Mouse (Mus musculus): ENCODE measurements around the gene Akap6. TPM values are rescaled to one million over a fixed set of nuclear protein-coding genes. Genes with fewer than 3 reads are reported as not detected.

Gene Akap6
- polyA plus RNA-seq, 1 experiment from 2014 or later: 23.6 TPM

- H3K36me3 ChIP-seq (ENCODE audit: control insufficient read depth, insufficient read depth, low read length): peaks cover 1% of the 10 kb centered on the region
- WGBS: 89% methylated on average over 7 of the region's 7 CpGs
- ATAC-seq: no peak
- H3K4me2 ChIP-seq (ENCODE audit: low read length): no peak overlapping the region
- no peaks in the 10 kb centered on the region for H3K27me3 ChIP-seq (ENCODE audit: control insufficient read depth, insufficient read depth, low read depth, low read length)
- H3K9ac ChIP-seq (ENCODE audit: low read depth, low read length): no peak overlapping the region
- peaks cover 2% of the 10 kb centered on the region; the same call in 1 of the 2 replicates for H3K4me1 ChIP-seq (ENCODE audit: control insufficient read depth, insufficient read depth, low read length)
- no peak overlapping the region for H3K4me3 ChIP-seq (ENCODE audit: low read depth, low read length)
- no peak overlapping the region for H3K27ac ChIP-seq (ENCODE audit: low read length)
- no peaks in the 10 kb centered on the region for H3K9me3 ChIP-seq (replicated peaks; ENCODE audit: control insufficient read depth, low read length, poor library complexity, severe bottlenecking)
These were observed 193.3 kb downstream of the Akap6 start for GRCm38 (mm10) chr12:52892519-52892918.

GRCm38 (mm10) chr12:52893656-52894405 lies 194.6 kb downstream of the Akap6 start:
- H3K9me3 ChIP-seq (replicated peaks; ENCODE audit: control insufficient read depth, low read length, poor library complexity, severe bottlenecking): no peaks in the 10 kb centered on the region
- H3K4me2 ChIP-seq (ENCODE audit: low read length): no peak overlapping the region
- no peaks in the 10 kb centered on the region for H3K27me3 ChIP-seq (ENCODE audit: control insufficient read depth, insufficient read depth, low read depth, low read length)
- no peak overlapping the region for H3K27ac ChIP-seq (ENCODE audit: low read length)
- H3K4me1 ChIP-seq (ENCODE audit: control insufficient read depth, insufficient read depth, low read length): peaks cover 2% of the 10 kb centered on the region; the same call in 1 of the 2 replicates
- ATAC-seq: no peak
- H3K9ac ChIP-seq (ENCODE audit: low read depth, low read length): no peak overlapping the region
- no peak overlapping the region for H3K4me3 ChIP-seq (ENCODE audit: low read depth, low read length)
- H3K36me3 ChIP-seq (ENCODE audit: control insufficient read depth, insufficient read depth, low read length): no peaks in the 10 kb centered on the region
- WGBS: 83% methylated on average over 11 of the region's 11 CpGs

GRCm38 (mm10) chr12:52895672-52896460 lies 196.7 kb downstream of the Akap6 start:
- H3K27ac ChIP-seq (ENCODE audit: low read length): no peak overlapping the region
- no peaks in the 10 kb centered on the region for H3K9me3 ChIP-seq (replicated peaks; ENCODE audit: control insufficient read depth, low read length, poor library complexity, severe bottlenecking)
- H3K4me3 ChIP-seq (ENCODE audit: low read depth, low read length): no peak overlapping the region
- H3K36me3 ChIP-seq (ENCODE audit: control insufficient read depth, insufficient read depth, low read length): no peaks in the 10 kb centered on the region
- H3K4me1 ChIP-seq (ENCODE audit: control insufficient read depth, insufficient read depth, low read length): peaks cover 2% of the 10 kb centered on the region; the same call in 1 of the 2 replicates
- no peaks in the 10 kb centered on the region for H3K27me3 ChIP-seq (ENCODE audit: control insufficient read depth, insufficient read depth, low read depth, low read length)
- H3K4me2 ChIP-seq (ENCODE audit: low read length): no peak overlapping the region
- 31% methylated on average over 6 of the region's 6 CpGs for WGBS
- H3K9ac ChIP-seq (ENCODE audit: low read depth, low read length): no peak overlapping the region
- peak; percentile 70; the same call in 1 of the 2 replicates for ATAC-seq

DNA sequence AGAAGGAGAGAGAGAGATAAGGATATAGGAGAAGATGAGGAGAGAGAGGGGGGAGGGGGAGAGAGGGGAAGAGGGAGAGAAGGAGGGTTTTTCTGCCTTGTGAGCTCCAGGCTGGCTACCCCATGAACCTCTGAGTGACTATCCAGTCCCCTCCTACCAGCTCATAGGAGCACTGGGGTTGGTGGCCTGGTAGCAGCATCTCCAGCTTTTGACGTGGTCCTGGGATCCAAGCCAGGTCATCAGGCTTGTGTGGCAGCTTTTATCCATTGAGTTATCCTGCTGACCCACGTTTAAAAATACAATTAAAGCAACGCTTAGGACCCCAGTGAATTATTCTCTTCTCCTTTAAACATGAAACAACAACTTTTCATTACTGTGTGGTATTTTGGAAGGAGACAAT lies 197.6 kb downstream of the Akap6 start:
- no peak overlapping the region for H3K9ac ChIP-seq (ENCODE audit: low read depth, low read length)
- H3K4me3 ChIP-seq (ENCODE audit: low read depth, low read length): no peak overlapping the region
- H3K27me3 ChIP-seq (ENCODE audit: control insufficient read depth, insufficient read depth, low read depth, low read length): no peaks in the 10 kb centered on the region
- peaks cover 2% of the 10 kb centered on the region; the same call in 1 of the 2 replicates for H3K4me1 ChIP-seq (ENCODE audit: control insufficient read depth, insufficient read depth, low read length)
- no peak overlapping the region for H3K4me2 ChIP-seq (ENCODE audit: low read length)
- H3K27ac ChIP-seq (ENCODE audit: low read length): no peak overlapping the region
- no peaks in the 10 kb centered on the region for H3K36me3 ChIP-seq (ENCODE audit: control insufficient read depth, insufficient read depth, low read length)
- no peak for ATAC-seq
- WGBS: 53% methylated on average over 3 of the region's 3 CpGs
- H3K9me3 ChIP-seq (replicated peaks; ENCODE audit: control insufficient read depth, low read length, poor library complexity, severe bottlenecking): no peaks in the 10 kb centered on the region

DNA sequence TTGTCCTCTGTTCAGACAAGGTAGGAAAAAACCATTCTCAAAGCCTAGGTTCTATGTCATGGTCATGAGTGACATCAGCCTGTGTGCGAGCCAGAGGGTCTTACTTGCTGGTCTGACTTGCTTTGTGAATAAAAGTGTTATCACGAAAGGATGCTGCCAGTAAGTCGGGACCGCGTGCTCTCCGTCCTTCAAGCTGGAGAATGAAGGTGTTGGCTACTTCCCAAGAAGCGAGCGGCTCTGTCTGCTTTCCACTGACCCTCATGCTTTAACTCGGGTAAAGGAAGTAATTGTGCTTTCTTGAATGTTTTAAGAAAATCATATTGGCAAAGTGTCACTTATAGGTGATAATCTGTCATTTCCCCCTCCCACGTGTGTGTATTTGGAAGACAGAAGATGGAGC lies 198.9 kb downstream of the Akap6 start:
- Histone ChIP-seq H3K27ac (ENCODE audit: low read length) (no peak overlapping the region), H3K27me3 (ENCODE audit: control insufficient read depth, insufficient read depth, low read depth, low read length) (no peaks in the 10 kb centered on the region), H3K4me1 (ENCODE audit: control insufficient read depth, insufficient read depth, low read length) (peaks cover 2% of the 10 kb centered on the region; the same call in 1 of the 2 replicates), H3K4me2 (ENCODE audit: low read length) (no peak overlapping the region), H3K4me3 (ENCODE audit: low read depth, low read length) (no peak overlapping the region), H3K9me3 (replicated peaks; ENCODE audit: control insufficient read depth, low read length, poor library complexity, severe bottlenecking) (no peaks in the 10 kb centered on the region), H3K36me3 (ENCODE audit: control insufficient read depth, insufficient read depth, low read length) (no peaks in the 10 kb centered on the region), H3K9ac (ENCODE audit: low read depth, low read length) (no peak overlapping the region)
- WGBS: 82% methylated on average over 10 of the region's 10 CpGs
- ATAC-seq: no peak

DNA sequence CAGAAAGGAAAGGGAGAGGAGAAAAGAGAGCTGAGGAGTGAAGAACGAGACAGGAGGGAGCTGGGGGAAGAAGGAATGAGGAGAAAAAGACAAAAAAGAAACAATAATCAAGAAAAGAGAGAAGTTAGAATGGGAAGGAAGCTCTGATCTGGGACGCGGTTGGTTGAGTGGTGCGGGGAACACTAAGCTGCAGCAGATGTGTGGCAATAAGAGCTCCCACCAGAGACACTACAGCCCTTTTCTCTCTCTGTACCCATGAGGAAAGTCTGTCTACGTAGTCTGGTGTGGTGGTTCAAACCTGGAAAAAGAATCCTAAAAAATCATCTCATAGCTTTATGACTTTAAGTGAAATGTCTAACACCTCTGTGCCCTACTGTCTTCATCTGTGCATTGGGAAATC lies 204.9 kb downstream of the Akap6 start:
- Histone ChIP-seq H3K9me3 (replicated peaks; ENCODE audit: control insufficient read depth, low read length, poor library complexity, severe bottlenecking) (no peaks in the 10 kb centered on the region), H3K36me3 (ENCODE audit: control insufficient read depth, insufficient read depth, low read length) (no peaks in the 10 kb centered on the region), H3K4me3 (ENCODE audit: low read depth, low read length) (no peak overlapping the region), H3K4me1 (ENCODE audit: control insufficient read depth, insufficient read depth, low read length) (peaks cover 4% of the 10 kb centered on the region; the same call in 1 of the 2 replicates), H3K4me2 (ENCODE audit: low read length) (no peak overlapping the region), H3K27me3 (ENCODE audit: control insufficient read depth, insufficient read depth, low read depth, low read length) (no peaks in the 10 kb centered on the region), H3K9ac (ENCODE audit: low read depth, low read length) (no peak overlapping the region), H3K27ac (ENCODE audit: low read length) (no peak overlapping the region)
- 77% methylated on average over 5 of the region's 5 CpGs for WGBS
- no peak for ATAC-seq

DNA sequence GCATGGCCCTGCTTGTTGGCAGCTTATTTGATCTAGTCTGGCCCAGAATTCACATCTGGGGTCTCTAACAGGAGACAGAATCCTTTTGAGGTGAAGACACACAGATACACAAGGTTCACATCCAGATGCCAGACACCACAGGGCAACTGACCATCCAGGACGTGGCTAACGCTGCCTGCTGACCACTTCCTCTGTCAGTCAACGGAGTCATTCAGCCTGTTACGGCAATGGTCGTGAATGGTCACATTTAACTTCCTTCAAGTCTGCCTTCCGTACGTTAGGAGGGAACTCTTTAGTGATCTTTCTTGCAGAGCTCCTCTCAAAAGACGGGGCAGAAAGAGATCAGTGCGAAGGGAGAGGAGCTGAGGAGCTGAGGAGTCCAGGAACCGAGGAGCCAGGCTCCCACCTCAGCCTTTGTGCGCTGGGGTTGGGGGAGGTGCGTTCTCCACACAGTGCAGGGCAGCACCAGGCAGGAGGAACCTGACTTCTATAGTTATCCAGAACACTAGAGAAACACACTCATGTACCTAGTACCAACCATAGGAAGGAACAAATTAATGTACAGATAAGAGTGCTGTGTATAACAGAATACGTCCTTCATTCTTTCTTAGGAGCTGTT lies 209.4 kb downstream of the Akap6 start:
- peak; percentile 50; the same call in 1 of the 2 replicates for ATAC-seq
- H3K4me1 ChIP-seq (ENCODE audit: control insufficient read depth, insufficient read depth, low read length): peaks cover 4% of the 10 kb centered on the region; the same call in 1 of the 2 replicates
- 66% methylated on average over 13 of the region's 13 CpGs for WGBS

GRCm38 (mm10) chr12:52910345-52910744 lies 211.2 kb downstream of the Akap6 start:
- ATAC-seq: no peak
- no peak overlapping the region for H3K9ac ChIP-seq (ENCODE audit: low read depth, low read length)
- H3K4me2 ChIP-seq (ENCODE audit: low read length): no peak overlapping the region
- peaks cover 2% of the 10 kb centered on the region; the same call in 1 of the 2 replicates for H3K4me1 ChIP-seq (ENCODE audit: control insufficient read depth, insufficient read depth, low read length)
- no peaks in the 10 kb centered on the region for H3K36me3 ChIP-seq (ENCODE audit: control insufficient read depth, insufficient read depth, low read length)
- no peak overlapping the region for H3K4me3 ChIP-seq (ENCODE audit: low read depth, low read length)
- WGBS: 83% methylated on average over 13 of the region's 13 CpGs
- H3K27ac ChIP-seq (ENCODE audit: low read length): no peak overlapping the region
- H3K27me3 ChIP-seq (ENCODE audit: control insufficient read depth, insufficient read depth, low read depth, low read length): no peaks in the 10 kb centered on the region
- no peaks in the 10 kb centered on the region for H3K9me3 ChIP-seq (replicated peaks; ENCODE audit: control insufficient read depth, low read length, poor library complexity, severe bottlenecking)

More for the DNA sequence above, 209.4 kb downstream of the Akap6 start:
- Histone ChIP-seq H3K9me3 (replicated peaks; ENCODE audit: control insufficient read depth, low read length, poor library complexity, severe bottlenecking) (no peaks in the 10 kb centered on the region), H3K36me3 (ENCODE audit: control insufficient read depth, insufficient read depth, low read length) (no peaks in the 10 kb centered on the region), H3K4me3 (ENCODE audit: low read depth, low read length) (no peak overlapping the region), H3K4me2 (ENCODE audit: low read length) (no peak overlapping the region), H3K27me3 (ENCODE audit: control insufficient read depth, insufficient read depth, low read depth, low read length) (no peaks in the 10 kb centered on the region), H3K27ac (ENCODE audit: low read length) (no peak overlapping the region), H3K9ac (ENCODE audit: low read depth, low read length) (no peak overlapping the region)
